Mouse (Mus musculus) intestine, postnatal 0 days (tissue): ENCODE results near the gene Gm2a. TPM values are rescaled to one million over a fixed set of nuclear protein-coding genes. Genes with fewer than 3 reads are reported as not detected.

Experiments used
- ATAC-seq: fragments of 200-750 bp; cut with Nextera tagmentation; 2 replicates; pipeline ENCODE4 v1.8.0; 2017; ENCODE audit warnings: mild to moderate bottlenecking, moderate TSS enrichment, moderate library complexity
- H3K27ac ChIP-seq: fragments of 300-500 bp; sonication (generic); 2 replicates; pipeline ENCODE4 v1.5.1; 2014; ENCODE audit warnings: mild to moderate bottlenecking, low read depth, low read length, moderate library complexity
- H3K27me3 ChIP-seq: fragments of 300-500 bp; sonication (generic); replicated peaks from 2 replicates; pipeline ENCODE4 v1.6.1; 2014; ENCODE audit warnings: low read length, mixed read lengths; ENCODE audit not compliant: control insufficient read depth, insufficient read depth
- H3K36me3 ChIP-seq: fragments of 300-500 bp; sonication (generic); 2 replicates; pipeline ENCODE4 v1.6.1; 2014; ENCODE audit warnings: mild to moderate bottlenecking, moderate library complexity; ENCODE audit not compliant: control insufficient read depth, insufficient read depth
- H3K4me1 ChIP-seq: fragments of 300-500 bp; sonication (generic); replicated peaks from 2 replicates; pipeline ENCODE4 v1.6.1; 2014; ENCODE audit warnings: antibody characterized with exemption, low read length, mixed read lengths; ENCODE audit not compliant: control insufficient read depth, insufficient read depth
- H3K4me2 ChIP-seq: fragments of 300-500 bp; sonication (generic); replicated peaks from 2 replicates; pipeline ENCODE4 v1.6.1; 2014; ENCODE audit warnings: low read depth, mild to moderate bottlenecking, moderate library complexity
- H3K4me3 ChIP-seq: fragments of 300-500 bp; sonication (generic); 2 replicates; pipeline ENCODE4 v1.5.1; 2014; ENCODE audit warnings: low read depth, low read length
- H3K9ac ChIP-seq: fragments of 300-500 bp; sonication (generic); 2 replicates; pipeline ENCODE4 v1.6.1; 2014; ENCODE audit warnings: mild to moderate bottlenecking, low read depth, low read length
- H3K9me3 ChIP-seq: fragments of 300-500 bp; sonication (generic); 2 replicates; pipeline ENCODE4 v1.6.1; 2016; ENCODE audit warnings: mixed run types; ENCODE audit not compliant: control insufficient read depth
- CTCF ChIP-seq: sonication (generic); IDR thresholded peaks from 2 replicates; pipeline ENCODE4 v1.5.1; 2016; ENCODE audit warnings: low read depth, mild to moderate bottlenecking, control low read depth, antibody characterized with exemption, moderate library complexity
- WGBS: fragments of 180-500 bp; shearing (Covaris S2); extraction: QIAGEN DNeasy Blood & Tissue Kit; methylation state at CpG from one replicate; pipeline ENCODE4 v1.1.7; 2014; 5-methylcytosine and 5-hydroxymethylcytosine counted together
- polyA plus RNA-seq: library from polyadenylated mRNA; unstranded; fragments of >200 nt; fragmentation: Nextera tagmentation; extraction: Ambion mirVana; gene quantifications from 2 replicates; pipeline ENCODE4 v1.2.1, GENCODE M21; 2015

Gm2a gene
- polyA plus RNA-seq, 1 experiment from 2014 or later: 15.4 TPM

DNA sequence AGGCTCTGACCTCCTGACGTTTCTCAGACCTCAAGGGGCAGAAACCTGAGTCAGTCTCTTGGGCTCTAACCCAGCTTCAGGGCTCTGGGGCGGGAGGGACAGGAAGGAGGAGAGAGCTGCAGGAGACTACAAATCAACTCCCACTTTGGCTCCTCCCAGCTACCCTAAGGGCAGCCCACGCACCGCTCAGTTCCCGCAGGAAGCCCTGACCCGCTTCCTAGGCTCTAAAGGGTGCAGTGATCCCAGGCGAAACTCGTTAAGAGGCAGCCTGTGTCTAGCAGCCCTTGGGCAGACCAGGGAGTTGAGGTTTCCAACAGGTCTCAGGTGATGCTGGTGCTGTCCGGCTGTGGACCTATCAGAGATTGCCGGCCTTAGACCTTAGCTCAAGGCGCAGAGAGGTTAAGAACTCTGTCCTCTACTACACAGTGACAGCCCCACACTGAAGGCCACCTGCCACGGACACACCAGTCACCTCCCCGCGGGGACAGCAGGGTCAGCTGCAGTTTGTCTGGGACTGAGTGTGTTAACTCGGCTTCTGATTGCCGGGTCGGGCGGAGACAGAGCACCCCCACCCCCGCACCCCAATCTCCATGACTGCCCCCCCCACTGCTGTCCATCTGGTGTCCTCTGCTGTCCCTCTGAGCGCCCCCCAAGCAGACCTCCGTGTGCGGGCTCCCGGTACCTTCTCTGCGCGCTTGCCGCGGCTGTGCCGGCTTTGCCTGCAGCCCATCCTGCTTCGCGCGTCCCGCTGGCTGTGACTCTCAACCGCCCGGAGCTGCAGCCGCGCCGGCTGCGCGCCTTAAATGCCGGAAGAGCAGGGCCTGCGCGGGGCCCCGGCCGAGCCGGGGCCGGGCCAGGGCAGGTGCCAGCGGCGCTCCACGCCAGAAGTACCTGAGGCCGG, 20.3 kb upstream of the Gm2a start, which contains the start of gene Ccdc69:
Gene Ccdc69 (minus strand): TSS at position 801 of the 901 bp plus-strand sequence.
- TF ChIP-seq CTCF: no peak
- Histone ChIP-seq H3K4me2 (peak within 1 kb of the TSS; percentile 94), H3K27ac (peak within 1 kb of the TSS; percentile 8), H3K27me3 (no peaks in the 10 kb centered on the region), H3K36me3 (no peaks in the 10 kb centered on the region), H3K9ac (peak within 1 kb of the TSS; percentile 18), H3K4me3 (peak within 1 kb of the TSS; percentile 41), H3K9me3 (no peaks in the 10 kb centered on the region), H3K4me1 (no peaks in the 10 kb centered on the region)
- ATAC-seq: peak; percentile 67
- under 1% methylated on average over 50 of the region's 50 CpGs for WGBS

DNA sequence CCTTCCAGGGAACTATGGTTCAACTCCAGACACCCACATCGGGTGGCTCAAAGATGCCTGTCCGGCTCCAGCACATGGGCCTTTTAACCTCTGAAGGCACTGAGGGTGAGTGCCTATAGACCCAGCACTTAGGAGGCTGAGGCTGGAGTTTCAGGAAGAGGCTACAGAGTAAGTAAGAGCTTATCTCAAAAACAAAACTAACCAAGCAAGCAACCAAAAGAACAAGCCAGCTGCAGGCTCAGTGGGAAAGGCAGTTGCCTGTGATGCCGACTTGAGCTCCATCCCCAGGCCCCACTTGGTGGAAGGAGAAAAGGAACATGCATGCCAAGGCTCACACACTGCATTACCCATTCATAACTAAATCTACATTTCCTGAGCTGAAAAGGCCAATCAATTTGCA, 19.4 kb upstream of the Gm2a start:
- Histone ChIP-seq H3K27ac (no peak overlapping the region), H3K9ac (no peak overlapping the region), H3K9me3 (no peaks in the 10 kb centered on the region), H3K4me1 (no peaks in the 10 kb centered on the region), H3K36me3 (no peaks in the 10 kb centered on the region), H3K4me2 (peak overlapping the region; percentile 94; the same call in 1 of the 2 replicates), H3K4me3 (no peak overlapping the region), H3K27me3 (no peaks in the 10 kb centered on the region)
- TF ChIP-seq CTCF: no peak
- WGBS: 75% methylated on average over 3 of the region's 3 CpGs
- no peak for ATAC-seq

- H3K27ac ChIP-seq: no peak overlapping the region
- no peaks in the 10 kb centered on the region for H3K9me3 ChIP-seq
- no peak overlapping the region for H3K4me3 ChIP-seq
- no peak overlapping the region for H3K9ac ChIP-seq
- no peaks in the 10 kb centered on the region for H3K36me3 ChIP-seq
- no peak for TF ChIP-seq CTCF
- no peak for ATAC-seq
- no peaks in the 10 kb centered on the region for H3K27me3 ChIP-seq
- H3K4me1 ChIP-seq: no peaks in the 10 kb centered on the region
- 93% methylated on average over 4 of the region's 4 CpGs for WGBS
- H3K4me2 ChIP-seq: no peak overlapping the region
These were observed 18.7 kb upstream of the Gm2a start for GRCm38 (mm10) chr11:55079180-55079579.

DNA sequence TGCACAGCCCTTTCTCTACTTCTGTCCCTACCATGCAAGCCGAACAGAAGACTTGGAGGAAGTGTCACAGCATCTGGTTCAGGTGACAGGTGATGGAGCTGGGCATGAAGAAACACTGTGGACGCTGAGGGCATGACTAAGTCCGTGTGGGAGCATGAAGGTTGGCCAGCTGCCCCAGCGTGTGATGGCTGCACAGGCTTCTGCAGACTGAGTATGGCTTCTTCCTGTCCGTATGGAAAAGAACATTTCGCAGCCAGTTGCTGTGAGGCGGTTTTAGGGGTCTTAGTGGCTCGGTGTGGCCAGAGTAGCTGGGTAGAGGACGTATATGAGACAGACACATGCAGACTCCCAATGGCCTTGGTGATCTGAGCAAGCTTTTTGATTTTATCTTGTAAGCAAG, 16.7 kb upstream of the Gm2a start:
- Histone ChIP-seq H3K9ac (no peak overlapping the region), H3K4me3 (no peak overlapping the region), H3K36me3 (no peaks in the 10 kb centered on the region), H3K4me1 (no peaks in the 10 kb centered on the region), H3K4me2 (no peak overlapping the region), H3K27ac (no peak overlapping the region), H3K27me3 (no peaks in the 10 kb centered on the region), H3K9me3 (no peaks in the 10 kb centered on the region)
- no peak for ATAC-seq
- WGBS: 83% methylated on average over 9 of the region's 9 CpGs
- TF ChIP-seq CTCF: no peak

GRCm38 (mm10) chr11:55084629-55085028, 13.3 kb upstream of the Gm2a start:
- no peaks in the 10 kb centered on the region for H3K27me3 ChIP-seq
- no peak for TF ChIP-seq CTCF
- 72% methylated on average over 4 of the region's 4 CpGs for WGBS
- no peak overlapping the region for H3K27ac ChIP-seq
- ATAC-seq: no peak
- no peaks in the 10 kb centered on the region for H3K4me1 ChIP-seq
- H3K4me2 ChIP-seq: no peak overlapping the region
- no peak overlapping the region for H3K4me3 ChIP-seq
- H3K36me3 ChIP-seq: no peaks in the 10 kb centered on the region
- H3K9me3 ChIP-seq: no peaks in the 10 kb centered on the region
- no peak overlapping the region for H3K9ac ChIP-seq

- TF ChIP-seq CTCF: no peak
- WGBS: 48% methylated on average over 5 of the region's 5 CpGs
- no peaks in the 10 kb centered on the region for H3K4me1 ChIP-seq
- H3K9ac ChIP-seq: no peak overlapping the region
- H3K36me3 ChIP-seq: no peaks in the 10 kb centered on the region
- no peak overlapping the region for H3K4me3 ChIP-seq
- H3K4me2 ChIP-seq: no peak overlapping the region
- no peaks in the 10 kb centered on the region for H3K9me3 ChIP-seq
- H3K27me3 ChIP-seq: no peaks in the 10 kb centered on the region
- no peak overlapping the region for H3K27ac ChIP-seq
- ATAC-seq: no peak
These were observed 12.5 kb upstream of the Gm2a start for GRCm38 (mm10) chr11:55085396-55085795.
